Mouse (Mus musculus) adrenal gland, adult (tissue): Measurements from ENCODE around the gene Olfr1054.
"Not testable (repeated sequence)": the region's sequence is repeated elsewhere in the genome, so short reads cannot be mapped to it uniquely, and the experiment has no call there.

Experiments
- DNase-seq, 2 experiments: peaks; one replicate each; pipeline ENCODE4 v3.0.0; 2022 to 2023; ENCODE audit warnings: low spot score in 1 of 2; ENCODE audit not compliant: inconsistent age in 2 of 2

Olfr1054 gene

DNA sequence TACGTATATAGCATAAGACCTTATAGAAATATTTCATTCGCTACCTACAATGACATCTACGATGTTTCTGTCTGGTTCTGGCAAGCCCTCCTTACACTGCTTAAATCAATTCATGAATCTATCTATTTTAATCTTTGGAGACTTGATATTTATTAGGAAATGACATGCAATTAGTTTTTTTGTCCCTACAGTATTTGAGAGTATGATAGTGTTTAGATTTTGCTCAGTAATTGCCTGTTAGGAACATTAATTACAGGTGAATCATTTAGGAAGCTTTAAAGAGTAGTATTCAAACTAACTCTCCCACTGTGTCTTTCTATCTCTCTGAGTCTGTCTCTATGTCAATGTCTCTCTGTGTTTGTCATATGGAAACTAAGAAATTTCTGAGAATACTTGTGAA is at the start of gene Olfr1054:
Gene Olfr1054, minus strand, starts transcription at position 101 of the 400 bp plus-strand sequence.
- DNase-seq: no peak

DNA sequence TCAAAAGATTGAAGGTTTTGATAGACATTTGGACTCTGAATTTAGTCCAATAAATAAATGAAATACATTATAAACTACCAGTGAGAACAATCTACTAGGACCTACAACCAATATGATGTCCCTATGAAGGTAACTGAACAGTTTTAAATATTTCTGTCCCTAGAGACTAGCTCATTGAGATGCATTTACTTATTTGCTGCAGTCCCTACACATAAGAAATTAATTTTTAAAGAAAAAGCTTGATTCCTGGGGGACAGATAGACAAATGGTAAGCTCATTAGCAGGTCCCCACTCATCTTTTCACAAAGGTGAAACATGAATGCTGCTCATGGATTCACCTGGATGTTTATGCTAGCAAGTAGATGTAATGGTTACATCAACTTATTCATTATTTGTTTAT is 43.1 kb upstream of the Olfr1054 start, which contains the start of gene Olfr1057:
Gene Olfr1057, minus strand, starts transcription at position 101 of the 400 bp plus-strand sequence.
- DNase-seq: no peak

DNA sequence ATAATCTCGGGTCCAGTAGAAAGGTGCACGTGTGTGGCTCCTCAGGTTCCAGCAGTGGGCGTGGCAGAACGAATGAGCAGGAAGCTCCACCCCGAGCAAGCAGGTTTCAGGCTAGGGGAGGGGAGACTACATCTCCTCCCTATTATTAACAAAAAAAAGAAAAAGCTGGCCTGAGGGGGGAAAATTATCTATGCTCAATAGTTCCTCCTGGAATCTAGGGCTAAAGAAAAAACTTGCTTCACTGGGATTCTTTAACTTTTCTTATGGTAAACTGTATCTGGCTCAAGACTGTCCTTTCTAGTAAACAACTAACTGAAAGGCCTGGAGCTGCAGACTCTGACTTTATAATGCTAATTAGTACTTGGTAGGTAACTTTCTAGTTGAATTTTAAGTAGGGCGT is 31.1 kb upstream of the Olfr1054 start:
- DNase-seq: not testable (repeated sequence)

DNA sequence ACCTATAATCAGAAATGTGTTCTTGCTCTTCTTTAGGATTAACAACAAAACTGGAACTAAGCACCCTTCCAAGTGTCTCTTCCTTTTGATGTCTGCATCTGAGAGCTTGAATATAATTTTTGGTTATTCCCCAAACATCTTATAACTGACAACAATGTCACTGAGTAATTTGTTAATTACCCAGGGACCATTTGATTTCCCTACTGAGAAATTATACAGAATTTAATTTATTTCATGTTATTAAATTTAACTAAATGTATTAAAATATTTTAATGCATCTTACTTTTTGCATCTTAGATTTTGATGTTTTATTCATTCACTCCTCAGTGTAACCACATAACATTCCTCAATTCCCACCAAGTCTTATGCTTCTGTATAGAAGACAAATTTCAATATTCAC is 27.1 kb upstream of the Olfr1054 start, which contains the start of gene Olfr1056:
Gene Olfr1056, minus strand, starts transcription at position 101 of the 400 bp plus-strand sequence.
- DNase-seq: no peak

DNA sequence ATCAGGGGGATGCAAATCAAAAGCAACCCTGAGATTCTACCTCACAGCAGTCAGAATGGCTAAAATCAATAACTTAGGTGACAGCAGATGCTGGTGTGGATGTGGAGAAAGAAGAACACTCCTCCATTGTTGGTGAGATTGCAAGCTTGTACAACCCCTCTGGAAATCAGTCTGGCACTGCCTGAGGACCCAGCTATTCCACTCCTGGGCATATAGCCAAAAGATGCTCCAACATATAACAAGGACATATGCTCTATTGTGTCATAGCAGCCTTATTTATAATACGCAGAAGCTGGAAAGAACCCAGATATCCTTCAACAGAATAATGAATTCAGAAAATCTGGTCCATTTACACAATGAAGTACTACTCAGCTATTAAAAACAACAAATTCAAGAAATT is 16.5 kb upstream of the Olfr1054 start:
- not testable (repeated sequence) for DNase-seq

DNA sequence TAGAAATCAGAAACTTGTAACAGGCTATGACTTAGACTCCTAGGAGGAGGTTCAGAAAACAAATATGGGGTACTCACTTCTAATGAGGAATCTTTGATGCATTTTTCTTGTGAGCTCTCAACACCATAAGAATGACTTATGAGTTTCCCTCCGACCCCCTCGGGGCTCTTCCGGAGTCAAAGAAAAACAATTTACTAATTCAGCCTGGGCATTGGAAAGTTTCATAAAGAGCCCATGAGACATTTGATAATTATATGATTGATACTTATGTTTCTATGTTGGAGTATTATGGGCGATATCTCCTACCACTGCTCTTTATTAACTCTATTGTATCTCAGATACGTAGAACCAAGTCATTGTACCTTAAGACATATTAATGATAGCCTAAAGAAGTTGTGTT is 15.0 kb upstream of the Olfr1054 start, which contains the start of gene Olfr1055:
Gene Olfr1055, minus strand, starts transcription at position 101 of the 400 bp plus-strand sequence.
- DNase-seq: no peak

DNA sequence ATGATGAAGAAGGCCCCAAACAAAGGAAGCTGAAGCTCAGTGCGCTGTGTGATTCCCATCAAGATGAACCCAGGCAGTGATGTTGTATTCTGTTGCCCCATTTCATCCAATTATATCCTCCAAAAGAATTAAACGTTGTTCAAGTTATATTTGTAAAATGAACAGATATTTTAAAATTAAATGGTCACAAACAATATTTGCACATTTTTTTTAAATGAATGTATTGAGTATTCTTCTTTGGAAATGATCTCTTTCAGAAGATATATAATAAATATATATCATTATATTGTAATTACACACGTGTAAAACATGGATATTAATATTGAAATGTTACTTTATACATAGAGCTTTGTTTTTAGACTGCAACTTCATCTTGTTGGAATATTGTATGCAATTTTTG is 20.0 kb downstream of the Olfr1054 start, which contains the start of gene Olfr1053:
Gene Olfr1053, minus strand, starts transcription at position 101 of the 400 bp plus-strand sequence.
- DNase-seq: no peak

DNA sequence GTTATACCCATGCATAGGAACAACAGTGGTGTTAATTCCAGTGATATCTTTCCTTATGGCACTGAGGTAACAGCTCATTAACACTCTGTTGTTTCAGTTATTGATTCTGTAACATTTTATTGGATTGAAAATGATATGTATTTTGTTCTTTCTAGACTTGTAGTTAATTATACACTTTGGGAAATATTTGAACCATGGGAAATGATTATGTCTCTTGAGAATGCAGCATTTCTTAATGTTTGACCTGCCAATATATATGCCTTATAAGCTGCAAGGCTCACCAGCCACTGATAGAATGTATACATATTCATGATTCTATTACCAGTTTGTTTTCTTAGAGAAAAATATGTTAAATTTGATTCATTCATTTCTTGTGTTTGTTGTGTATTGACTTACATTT is 43.1 kb downstream of the Olfr1054 start, which contains the start of gene Olfr1052:
Gene Olfr1052, plus strand, starts transcription at position 301 of the 400 bp plus-strand sequence.
- no peak for DNase-seq
